Mouse (Mus musculus) ES-CJ7 (cell line): ENCODE data around the gene Mxd3.

ENCODE experiments used
- DNase-seq: peaks from one replicate; pipeline ENCODE4 v3.0.0; 2011; ENCODE audit warnings: low read depth, low spot score

The Mxd3 gene

GRCm38 (mm10) chr13:55332331-55332730 lies 2.7 kb upstream of the Mxd3 start:
- DNase-seq: no peak

- DNase-seq: peak; percentile 78
Measured at GRCm38 (mm10) chr13:55330567-55331400, 1.2 kb upstream of the Mxd3 start.

- DNase-seq: no peak
Measured at GRCm38 (mm10) chr13:55329109-55329682, 427 bp downstream of the Mxd3 start.

- no peak for DNase-seq
Measured at GRCm38 (mm10) chr13:55328641-55329040, 982 bp downstream of the Mxd3 start.

GRCm38 (mm10) chr13:55328171-55328570 lies 1.5 kb downstream of the Mxd3 start:
- no peak for DNase-seq

- peak; percentile 88 for DNase-seq
Measured at GRCm38 (mm10) chr13:55327633-55328032, 2.0 kb downstream of the Mxd3 start.

GRCm38 (mm10) chr13:55327169-55327568 lies 2.5 kb downstream of the Mxd3 start:
- no peak for DNase-seq

- DNase-seq: peak; percentile 31
Measured at GRCm38 (mm10) chr13:55325596-55325995, 4.0 kb downstream of the Mxd3 start.

- DNase-seq: peak; percentile 79
Measured at GRCm38 (mm10) chr13:55322130-55322825, 7.3 kb downstream of the Mxd3 start.

GRCm38 (mm10) chr13:55321434-55322129 lies 8.0 kb downstream of the Mxd3 start, which contains the start of gene Rab24:
Gene Rab24 (minus strand): TSS chr13:55321946.
- peak; percentile 83 for DNase-seq

- no peak for DNase-seq
Measured at GRCm38 (mm10) chr13:55319931-55320533, 9.6 kb downstream of the Mxd3 start, which contains the start of gene Prelid1. Gene Prelid1 (plus strand): TSS chr13:55320500.

GRCm38 (mm10) chr13:55318351-55318750 lies 11.3 kb downstream of the Mxd3 start:
- DNase-seq: no peak

- no peak for DNase-seq
Measured at GRCm38 (mm10) chr13:55314891-55315412, 14.7 kb downstream of the Mxd3 start.

- DNase-seq: no peak
Measured at GRCm38 (mm10) chr13:55313051-55313450, 16.6 kb downstream of the Mxd3 start.

- DNase-seq: no peak
Measured at GRCm38 (mm10) chr13:55312028-55312630, 17.5 kb downstream of the Mxd3 start.

- DNase-seq: no peak
Measured at GRCm38 (mm10) chr13:55300913-55301312, 28.7 kb downstream of the Mxd3 start.

GRCm38 (mm10) chr13:55296760-55297159 lies 32.9 kb downstream of the Mxd3 start:
- no peak for DNase-seq

- peak; percentile 54 for DNase-seq
Measured at GRCm38 (mm10) chr13:55288854-55289253, 40.8 kb downstream of the Mxd3 start.

- DNase-seq: no peak
Measured at GRCm38 (mm10) chr13:55277646-55278045, 52.0 kb downstream of the Mxd3 start.

GRCm38 (mm10) chr13:55277203-55277602 lies 52.4 kb downstream of the Mxd3 start:
- DNase-seq: peak; percentile 55
